Mouse (Mus musculus): Measurements from ENCODE around the gene Mfsd4b5. TPM values are rescaled to one million over a fixed set of nuclear protein-coding genes. Genes with fewer than 3 reads are reported as not detected.

Gene Mfsd4b5
- total and polyA plus RNA-seq, 2 experiments from 2014 or later, result not detected

DNA sequence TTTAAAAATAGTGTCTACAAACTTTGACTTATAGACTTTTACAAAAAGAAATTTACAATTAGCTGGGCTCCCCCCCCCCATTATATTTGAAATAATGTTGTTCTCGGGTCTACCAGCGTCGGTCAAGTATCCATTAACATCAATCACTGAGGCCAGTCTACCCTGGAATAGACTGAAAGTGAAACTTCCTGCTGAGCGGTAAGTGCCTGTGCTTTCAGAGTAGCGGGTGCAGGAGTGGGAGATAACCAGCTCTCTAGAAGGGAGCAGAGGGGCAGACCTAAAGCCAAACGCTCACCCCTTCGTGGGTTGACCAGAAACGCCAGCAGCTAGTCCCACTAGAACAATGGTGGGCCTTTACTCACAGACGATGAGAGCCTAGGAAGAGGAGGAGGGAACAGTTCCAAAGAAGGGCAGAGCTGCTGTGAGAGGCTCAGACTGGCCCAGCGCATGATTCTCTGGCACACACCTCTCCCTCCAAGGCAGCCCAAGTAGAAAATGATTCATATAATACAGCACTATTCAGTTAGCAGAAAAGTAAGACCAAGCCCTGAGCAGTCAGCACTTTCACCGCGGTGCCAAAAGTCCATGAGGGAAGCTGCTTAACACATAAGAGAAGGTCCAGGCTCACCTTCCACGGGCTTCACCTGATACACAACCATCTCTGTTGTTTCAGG lies 77.5 kb downstream of the Mfsd4b5 start:
- H3K9me3 ChIP-seq (ENCODE audit: low read length), result no peaks in the 10 kb centered on the region
- no peak overlapping the region for H3K27ac ChIP-seq (ENCODE audit: low read depth, low read length)
- H3K4me1 ChIP-seq (ENCODE audit: insufficient read depth, low read length), result no peaks in the 10 kb centered on the region
- TF ChIP-seq CTCF (IDR thresholded peaks at IDR 0.05), result no peak
- H3K4me2 ChIP-seq (ENCODE audit: low read depth, low read length, poor library complexity, severe bottlenecking), result no peak overlapping the region
- DNase-seq (ENCODE audit: low spot score), result no peak
- WGBS, result 84% methylated on average over 13 of the region's 13 CpGs
- H3K27me3 ChIP-seq (ENCODE audit: insufficient read depth, low read length), result no peaks in the 10 kb centered on the region
- H3K36me3 ChIP-seq (ENCODE audit: insufficient read depth, low read length), result no peaks in the 10 kb centered on the region
- no peak overlapping the region for H3K4me3 ChIP-seq (ENCODE audit: low read depth, low read length)
- no peak for ATAC-seq (ENCODE audit: low FRiP score)
- H3K9ac ChIP-seq (replicated peaks; ENCODE audit: low read length, poor library complexity, severe bottlenecking), result no peak overlapping the region

Other genes with a start within 250 kb of the Mfsd4b5 start
- gene Mfsd4b4, start 87.4 kb downstream of the Mfsd4b5 start, total RNA-seq (2014; rRNA removed), result 9.2 and 9.7 TPM in 2 replicates
- 2.4 TPM in 2 replicates for gene Mfsd4b4, start 87.4 kb downstream of the Mfsd4b5 start, polyA plus RNA-seq (2015; fragmentation: Nextera tagmentation; extraction: Ambion mirVana)
- not detected in 2 replicates for gene Mfsd4b2, start 59.7 kb downstream of the Mfsd4b5 start, total RNA-seq (2014; rRNA removed)
- 0.07 TPM in 1 of 2 replicates, not detected in the other for gene Mfsd4b2, start 59.7 kb downstream of the Mfsd4b5 start, polyA plus RNA-seq (2015; fragmentation: Nextera tagmentation; extraction: Ambion mirVana)
- not detected in 2 replicates for gene Mfsd4b3, start 26.5 kb downstream of the Mfsd4b5 start, total RNA-seq (2014; rRNA removed)
- not detected in 2 replicates for gene Mfsd4b3, start 26.5 kb downstream of the Mfsd4b5 start, polyA plus RNA-seq (2015; fragmentation: Nextera tagmentation; extraction: Ambion mirVana)
- 0.19 and 0.71 TPM in 2 replicates for gene Mfsd4b1, start 38.6 kb upstream of the Mfsd4b5 start, total RNA-seq (2014; rRNA removed)
- gene Mfsd4b1, start 38.6 kb upstream of the Mfsd4b5 start, polyA plus RNA-seq (2015; fragmentation: Nextera tagmentation; extraction: Ambion mirVana), result 0.13 and 0.23 TPM in 2 replicates
- gene Slc16a10, start 155.6 kb upstream of the Mfsd4b5 start, total RNA-seq (2014; rRNA removed), result 2.1 and 2.2 TPM in 2 replicates
- 2.0 and 2.2 TPM in 2 replicates for gene Slc16a10, start 155.6 kb upstream of the Mfsd4b5 start, polyA plus RNA-seq (2015; fragmentation: Nextera tagmentation; extraction: Ambion mirVana)

Measured in midbrain, postnatal 0 days (tissue).